Mouse (Mus musculus) embryonic fibroblast, embryonic 13.5 days (primary cell): ENCODE data around the gene Pzp. TPM values are rescaled to one million over a fixed set of nuclear protein-coding genes. Genes with fewer than 3 reads are reported as not detected.

Experiments used
- H3K27ac ChIP-seq: 2 replicates; pipeline ENCODE4 v1.5.1; 2012; ENCODE audit warnings: low read length, control low read depth, inconsistent platforms; ENCODE audit not compliant: insufficient read depth
- H3K4me1 ChIP-seq: 2 replicates; pipeline ENCODE4 v1.6.1; 2011; ENCODE audit warnings: low read length; ENCODE audit not compliant: control insufficient read depth, insufficient read depth
- H3K4me3 ChIP-seq: 2 replicates; pipeline ENCODE4 v1.5.1; 2011; ENCODE audit warnings: mild to moderate bottlenecking, control low read depth, low read length; ENCODE audit not compliant: insufficient read depth
- CTCF ChIP-seq: IDR thresholded peaks from 2 replicates; pipeline ENCODE4 v1.5.1; 2011; ENCODE audit warnings: mild to moderate bottlenecking, control low read depth, low read length, moderate library complexity, borderline replicate concordance; ENCODE audit not compliant: insufficient read depth
- POLR2A ChIP-seq: IDR thresholded peaks from 2 replicates; pipeline ENCODE4 v1.6.1; 2011; ENCODE audit warnings: low read depth, mild to moderate bottlenecking, control low read depth, low read length, moderate library complexity
- polyA plus RNA-seq: library from polyadenylated mRNA; stranded (reverse); fragments of >200 nt; gene quantifications from 2 replicates; pipeline ENCODE4 v1.2.4, GENCODE M21; 2011; ENCODE audit warnings: low read depth; ENCODE audit not compliant: missing spikeins, insufficient read length

The Pzp gene
- polyA plus RNA-seq, 1 experiment: not detected

DNA sequence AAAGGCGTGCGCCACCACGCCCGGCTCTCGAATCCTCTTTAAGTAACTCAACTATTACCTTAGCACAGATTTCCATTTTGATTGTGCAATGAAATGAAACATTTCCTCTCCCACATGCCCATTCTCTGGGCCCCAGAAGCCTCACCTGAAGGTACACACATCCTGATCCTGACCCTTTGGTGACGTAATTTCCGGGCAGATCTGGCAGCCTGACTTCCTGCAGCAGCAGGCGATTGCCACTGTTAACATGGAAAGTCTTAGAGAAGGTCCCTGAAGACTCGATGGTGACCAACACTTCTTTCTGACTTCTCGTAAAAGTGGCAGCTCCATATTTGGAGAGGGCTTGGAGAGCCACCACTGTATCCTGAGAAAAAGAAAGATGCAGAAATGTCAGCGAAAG, 38.8 kb downstream of the Pzp start:
- Histone ChIP-seq H3K4me1 (no peaks in the 10 kb centered on the region), H3K4me3 (no peak overlapping the region), H3K27ac (no peak overlapping the region)
- no peak for TF ChIP-seq POLR2A

DNA sequence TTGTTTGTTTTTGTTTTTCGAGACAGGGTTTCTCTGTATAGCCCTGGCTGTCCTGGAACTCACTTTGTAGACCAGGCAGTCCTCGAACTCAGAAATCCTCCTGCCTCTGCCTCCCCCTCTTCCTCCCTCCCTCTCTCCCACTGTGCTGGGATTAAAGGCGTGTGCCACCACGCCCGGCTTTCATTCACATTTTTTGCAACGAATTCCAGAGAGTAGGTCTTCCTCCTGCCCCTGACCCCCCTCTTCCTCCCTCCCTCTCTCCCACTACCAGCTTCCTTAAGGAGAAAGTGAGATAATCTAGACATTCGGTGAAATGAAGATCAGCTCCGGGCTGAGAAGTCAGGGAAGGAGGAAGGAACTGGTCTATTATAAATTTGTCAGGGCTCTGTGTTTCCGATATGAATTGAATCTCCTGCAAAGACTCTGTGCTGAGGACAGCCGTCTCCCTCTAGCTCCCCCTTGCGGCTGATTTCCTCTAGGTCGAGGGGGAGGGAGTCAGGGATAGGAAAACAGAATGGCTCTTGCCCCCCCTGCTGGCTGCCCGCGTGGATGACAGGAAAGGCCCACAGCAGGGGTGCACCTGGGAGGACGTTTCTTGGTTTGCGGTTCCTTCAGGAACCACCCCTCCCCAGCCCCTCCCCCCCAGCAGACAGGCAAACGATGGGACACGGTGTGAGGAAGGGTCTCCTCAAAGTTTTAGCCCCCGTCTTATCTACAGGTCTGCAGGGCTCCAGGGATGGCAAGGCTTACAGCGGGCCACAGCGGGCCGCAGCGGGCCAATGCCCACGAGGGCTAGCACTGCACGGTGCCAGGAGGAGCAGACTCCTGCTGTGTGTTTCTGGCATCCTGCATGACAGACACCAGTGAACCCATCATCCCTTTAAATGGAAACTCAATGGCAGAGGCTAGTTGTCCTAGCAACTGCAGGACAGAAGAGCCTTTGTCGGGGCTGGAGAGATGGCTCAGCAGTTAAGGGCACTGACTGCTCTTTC, 46.8 kb downstream of the Pzp start:
- Histone ChIP-seq H3K4me3 (no peak overlapping the region), H3K27ac (no peak overlapping the region), H3K4me1 (no peaks in the 10 kb centered on the region)
- TF ChIP-seq CTCF: peak; percentile 95
- no peak for TF ChIP-seq POLR2A

- Histone ChIP-seq H3K4me3 (no peak overlapping the region), H3K4me1 (no peaks in the 10 kb centered on the region), H3K27ac (no peak overlapping the region)
- no peak for TF ChIP-seq POLR2A
- no peak for TF ChIP-seq CTCF
Measured at GRCm38 (mm10) chr6:128477495-128477894, 49.0 kb downstream of the Pzp start.

- H3K27ac ChIP-seq: no peak overlapping the region
- H3K4me3 ChIP-seq: no peak overlapping the region
- no peak for TF ChIP-seq POLR2A
- H3K4me1 ChIP-seq: no peaks in the 10 kb centered on the region
Measured at GRCm38 (mm10) chr6:128474112-128474511, 52.4 kb downstream of the Pzp start.

DNA sequence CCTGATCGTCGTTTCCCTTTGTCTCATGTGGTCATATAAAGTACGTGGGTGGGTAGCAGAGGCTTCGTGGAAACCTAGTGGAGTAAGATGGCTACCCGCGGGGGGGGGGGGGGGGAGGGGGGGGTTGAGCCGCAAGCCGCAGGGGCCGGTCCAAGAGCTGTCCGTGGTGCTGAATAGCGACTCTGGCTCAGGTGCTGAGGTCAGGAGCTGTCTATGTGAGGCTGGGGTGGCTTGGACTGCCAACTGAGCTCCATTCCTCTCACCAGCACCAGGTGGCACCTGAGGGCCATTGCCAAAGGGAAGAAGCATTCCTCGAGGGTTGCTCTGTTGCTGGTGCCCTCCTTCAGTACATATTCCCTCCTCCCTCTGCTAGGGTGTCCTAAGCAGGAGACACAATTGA, 57.1 kb downstream of the Pzp start:
- Histone ChIP-seq H3K4me3 (no peak overlapping the region), H3K27ac (no peak overlapping the region), H3K4me1 (no peaks in the 10 kb centered on the region)
- TF ChIP-seq CTCF (no peak), POLR2A (no peak)

DNA sequence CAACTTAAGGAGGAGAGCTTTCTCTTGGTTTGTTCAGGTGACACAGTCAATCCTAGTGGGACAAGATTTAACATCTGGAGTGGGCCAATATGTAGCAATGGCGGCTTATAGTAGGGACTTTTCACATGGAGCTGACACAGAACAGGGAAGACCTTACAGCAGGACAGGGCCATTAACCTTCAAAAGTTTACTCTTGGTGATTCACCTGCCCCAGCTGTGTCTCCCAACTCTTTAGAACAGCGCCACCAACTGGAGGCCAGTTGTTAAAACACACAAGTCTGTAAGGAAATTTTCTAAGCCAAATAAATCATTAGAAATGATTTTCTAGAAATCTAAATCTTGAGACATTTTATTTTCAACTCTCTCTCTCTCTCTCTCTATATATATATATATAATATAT, 59.2 kb downstream of the Pzp start:
- Histone ChIP-seq H3K4me3 (no peak overlapping the region), H3K27ac (no peak overlapping the region), H3K4me1 (no peaks in the 10 kb centered on the region)
- no peak for TF ChIP-seq CTCF
- no peak for TF ChIP-seq POLR2A

DNA sequence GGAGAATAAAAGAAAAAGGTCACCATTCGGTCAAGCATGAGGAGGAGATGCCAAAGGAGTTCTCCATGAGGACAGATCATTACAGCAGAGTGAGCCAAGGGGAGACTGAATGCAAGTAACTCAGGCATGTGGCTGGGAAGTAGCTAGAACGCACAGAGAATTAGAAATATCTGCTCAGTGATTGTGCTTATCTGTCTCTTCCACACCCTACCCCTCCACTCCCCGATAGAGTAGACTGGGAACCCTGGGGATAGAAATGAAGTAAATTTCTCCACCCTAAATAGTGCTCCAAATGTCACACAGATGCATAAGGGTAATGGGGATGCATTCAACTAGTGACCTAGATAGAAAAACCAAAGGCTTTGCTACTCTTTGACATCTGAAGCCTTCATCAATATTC, 60.0 kb downstream of the Pzp start:
- H3K4me3 ChIP-seq: no peak overlapping the region
- no peak overlapping the region for H3K27ac ChIP-seq
- H3K4me1 ChIP-seq: no peaks in the 10 kb centered on the region
- TF ChIP-seq POLR2A (no peak), CTCF (no peak)

DNA sequence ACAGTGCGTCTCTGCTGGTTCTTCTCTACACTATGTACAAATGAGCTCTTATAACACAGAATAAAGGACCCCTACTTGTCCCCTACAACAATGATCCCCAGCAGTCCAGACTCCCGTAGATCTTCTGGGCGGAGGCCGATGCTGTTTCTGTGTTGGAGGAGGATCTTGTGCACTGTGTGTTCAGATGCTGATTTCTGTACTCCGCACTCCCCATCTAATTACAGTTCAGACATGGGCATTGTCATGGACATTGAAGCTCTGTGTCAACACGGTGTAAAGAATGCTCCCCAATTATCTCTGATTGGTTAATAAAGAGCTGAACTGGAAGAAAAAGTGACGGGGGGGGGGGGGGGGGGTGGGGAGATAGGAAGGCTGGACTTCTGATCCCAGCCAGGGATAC, 60.5 kb downstream of the Pzp start:
- H3K27ac ChIP-seq: no peak overlapping the region
- H3K4me3 ChIP-seq: no peak overlapping the region
- H3K4me1 ChIP-seq: no peaks in the 10 kb centered on the region
- TF ChIP-seq POLR2A (no peak), CTCF (no peak)

DNA sequence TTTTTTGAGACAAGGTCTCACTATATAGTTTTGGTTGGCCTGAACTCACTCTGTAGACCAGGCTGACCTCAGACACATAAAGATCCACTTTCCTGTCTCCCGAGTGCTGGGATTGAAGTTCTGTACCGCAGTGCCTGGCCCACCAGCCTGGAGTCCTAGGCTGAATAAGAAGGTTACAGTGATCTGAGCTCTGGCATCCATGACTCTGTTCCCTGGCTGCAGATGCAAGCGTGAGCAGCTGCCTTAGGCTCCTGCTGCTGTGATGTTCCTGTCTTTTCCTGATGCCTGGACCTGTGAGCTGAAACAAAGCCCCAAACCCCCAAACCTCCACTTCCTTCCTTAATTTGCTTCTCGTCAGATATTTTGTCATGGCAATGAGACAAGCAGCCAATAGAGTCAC, 61.5 kb downstream of the Pzp start:
- no peak overlapping the region for H3K4me3 ChIP-seq
- no peak for TF ChIP-seq CTCF
- no peak for TF ChIP-seq POLR2A
- H3K27ac ChIP-seq: no peak overlapping the region
- H3K4me1 ChIP-seq: no peaks in the 10 kb centered on the region

DNA sequence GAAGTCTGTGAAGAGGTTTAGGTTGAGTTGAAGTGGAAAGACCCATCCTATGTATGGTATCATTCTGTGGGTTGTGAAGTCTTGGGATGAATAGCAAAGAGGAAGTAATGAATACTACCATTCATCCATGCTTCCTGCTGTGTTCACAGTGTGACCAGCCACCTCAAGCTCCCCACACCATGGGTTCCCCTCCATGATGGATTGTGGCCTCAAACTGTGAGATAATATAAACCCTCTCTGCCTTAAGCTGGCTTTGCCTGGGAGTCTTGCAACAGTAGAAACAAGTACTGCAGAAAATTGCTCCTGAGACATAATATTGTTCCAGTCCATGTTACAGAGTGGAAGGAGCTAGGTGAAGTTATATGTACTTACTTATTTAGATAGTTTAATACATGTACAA, 64.9 kb downstream of the Pzp start:
- Histone ChIP-seq H3K4me1 (no peaks in the 10 kb centered on the region), H3K4me3 (no peak overlapping the region), H3K27ac (no peak overlapping the region)
- TF ChIP-seq POLR2A: no peak
- TF ChIP-seq CTCF: no peak
